Mouse (Mus musculus): ENCODE measurements around the gene Npw. TPM values are rescaled to one million over a fixed set of nuclear protein-coding genes. Genes with fewer than 3 reads are reported as not detected.
A peak's percentile ranks its signal among the peaks of the same experiment; 100 is the strongest.

Npw gene
- polyA plus RNA-seq, 1 experiment: 0.71 TPM

GRCm38 (mm10) chr17:24648731-24649377 lies 9.4 kb downstream of the Npw start:
- Histone ChIP-seq H3K27ac (ENCODE audit: insufficient read depth, low read length) (no peak overlapping the region; the same call in 1 of the 2 replicates), H3K36me3 (ENCODE audit: control insufficient read depth, insufficient read depth, low read length) (no peaks in the 10 kb centered on the region), H3K4me1 (ENCODE audit: control insufficient read depth, insufficient read depth, insufficient read length) (peaks cover 4% of the 10 kb centered on the region), H3K4me3 (ENCODE audit: extremely low read depth, insufficient read depth, insufficient read length) (no peak overlapping the region), H3K27me3 (ENCODE audit: control insufficient read depth, insufficient read depth, low read length) (peaks cover 8% of the 10 kb centered on the region)
- no peak for DNase-seq (ENCODE audit: low read depth in 1 of 2, low spot score in 2 of 2)
- no peak for TF ChIP-seq POLR2A (IDR thresholded peaks at IDR 0.05; ENCODE audit: low read depth, low read length)
- no peak for TF ChIP-seq CTCF (IDR thresholded peaks at IDR 0.05; ENCODE audit: extremely low read depth, insufficient read depth, insufficient read length, insufficient replicate concordance)
- 78% methylated on average over 10 of the region's 10 CpGs for WGBS

- peaks cover 8% of the 10 kb centered on the region for H3K27me3 ChIP-seq (ENCODE audit: control insufficient read depth, insufficient read depth, low read length)
- H3K36me3 ChIP-seq (ENCODE audit: control insufficient read depth, insufficient read depth, low read length): no peaks in the 10 kb centered on the region
- H3K4me1 ChIP-seq (ENCODE audit: control insufficient read depth, insufficient read depth, insufficient read length): peaks cover 4% of the 10 kb centered on the region
- H3K27ac ChIP-seq (ENCODE audit: insufficient read depth, low read length): no peak overlapping the region; the same call in 1 of the 2 replicates
- H3K4me3 ChIP-seq (ENCODE audit: extremely low read depth, insufficient read depth, insufficient read length): no peak overlapping the region
- TF ChIP-seq CTCF (IDR thresholded peaks at IDR 0.05; ENCODE audit: extremely low read depth, insufficient read depth, insufficient read length, insufficient replicate concordance) (no peak), POLR2A (IDR thresholded peaks at IDR 0.05; ENCODE audit: low read depth, low read length) (no peak)
- no peak for DNase-seq (ENCODE audit: low read depth in 1 of 2, low spot score in 2 of 2)
- 88% methylated on average over 11 of the region's 11 CpGs for WGBS
Observed at GRCm38 (mm10) chr17:24647493-24647892, 10.8 kb downstream of the Npw start.

- H3K4me3 ChIP-seq (ENCODE audit: extremely low read depth, insufficient read depth, insufficient read length): no peak overlapping the region
- H3K27me3 ChIP-seq (ENCODE audit: control insufficient read depth, insufficient read depth, low read length): peaks cover 8% of the 10 kb centered on the region
- H3K36me3 ChIP-seq (ENCODE audit: control insufficient read depth, insufficient read depth, low read length): no peaks in the 10 kb centered on the region
- peaks cover 4% of the 10 kb centered on the region for H3K4me1 ChIP-seq (ENCODE audit: control insufficient read depth, insufficient read depth, insufficient read length)
- TF ChIP-seq POLR2A (IDR thresholded peaks at IDR 0.05; ENCODE audit: low read depth, low read length) (no peak), CTCF (IDR thresholded peaks at IDR 0.05; ENCODE audit: extremely low read depth, insufficient read depth, insufficient read length, insufficient replicate concordance) (no peak)
- no peak overlapping the region for H3K27ac ChIP-seq (ENCODE audit: insufficient read depth, low read length)
- no peak for DNase-seq (ENCODE audit: low read depth in 1 of 2, low spot score in 2 of 2)
- WGBS: 84% methylated on average over 4 of the region's 4 CpGs
Observed at GRCm38 (mm10) chr17:24646381-24646780, 11.9 kb downstream of the Npw start.

- TF ChIP-seq POLR2A (IDR thresholded peaks at IDR 0.05; ENCODE audit: low read depth, low read length) (no peak), CTCF (IDR thresholded peaks at IDR 0.05; ENCODE audit: extremely low read depth, insufficient read depth, insufficient read length, insufficient replicate concordance) (no peak)
- 92% methylated on average over 3 of the region's 3 CpGs for WGBS
- Histone ChIP-seq H3K36me3 (ENCODE audit: control insufficient read depth, insufficient read depth, low read length) (no peaks in the 10 kb centered on the region), H3K27ac (ENCODE audit: insufficient read depth, low read length) (peak overlapping the region; percentile 17; the same call in 1 of the 2 replicates), H3K4me3 (ENCODE audit: extremely low read depth, insufficient read depth, insufficient read length) (no peak overlapping the region), H3K27me3 (ENCODE audit: control insufficient read depth, insufficient read depth, low read length) (peaks cover 8% of the 10 kb centered on the region), H3K4me1 (ENCODE audit: control insufficient read depth, insufficient read depth, insufficient read length) (peaks cover 4% of the 10 kb centered on the region)
- no peak for DNase-seq (ENCODE audit: low read depth in 1 of 2, low spot score in 2 of 2)
Observed at GRCm38 (mm10) chr17:24645916-24646315, 12.3 kb downstream of the Npw start.

- Histone ChIP-seq H3K4me1 (ENCODE audit: control insufficient read depth, insufficient read depth, insufficient read length) (peaks cover 4% of the 10 kb centered on the region), H3K27ac (ENCODE audit: insufficient read depth, low read length) (peak overlapping the region; percentile 69), H3K27me3 (ENCODE audit: control insufficient read depth, insufficient read depth, low read length) (peaks cover 4% of the 10 kb centered on the region; the same call in 1 of the 2 replicates), H3K36me3 (ENCODE audit: control insufficient read depth, insufficient read depth, low read length) (no peaks in the 10 kb centered on the region), H3K4me3 (ENCODE audit: extremely low read depth, insufficient read depth, insufficient read length) (no peak overlapping the region)
- no peak for DNase-seq (ENCODE audit: low read depth in 1 of 2, low spot score in 2 of 2)
- no peak for TF ChIP-seq CTCF (IDR thresholded peaks at IDR 0.05; ENCODE audit: extremely low read depth, insufficient read depth, insufficient read length, insufficient replicate concordance)
- no peak for TF ChIP-seq POLR2A (IDR thresholded peaks at IDR 0.05; ENCODE audit: low read depth, low read length)
- 78% methylated on average over 9 of the region's 9 CpGs for WGBS
Observed at GRCm38 (mm10) chr17:24644875-24645721, 13.2 kb downstream of the Npw start.

- H3K36me3 ChIP-seq (ENCODE audit: control insufficient read depth, insufficient read depth, low read length): no peaks in the 10 kb centered on the region
- no peak for DNase-seq (ENCODE audit: low read depth in 1 of 2, low spot score in 2 of 2)
- H3K27ac ChIP-seq (ENCODE audit: insufficient read depth, low read length): peak overlapping the region; percentile 69
- H3K4me1 ChIP-seq (ENCODE audit: control insufficient read depth, insufficient read depth, insufficient read length): no peaks in the 10 kb centered on the region; the same call in 1 of the 2 replicates
- no peak for TF ChIP-seq CTCF (IDR thresholded peaks at IDR 0.05; ENCODE audit: extremely low read depth, insufficient read depth, insufficient read length, insufficient replicate concordance)
- TF ChIP-seq POLR2A (IDR thresholded peaks at IDR 0.05; ENCODE audit: low read depth, low read length): no peak
- no peaks in the 10 kb centered on the region for H3K27me3 ChIP-seq (ENCODE audit: control insufficient read depth, insufficient read depth, low read length)
- WGBS: 59% methylated on average over 7 of the region's 7 CpGs
- H3K4me3 ChIP-seq (ENCODE audit: extremely low read depth, insufficient read depth, insufficient read length): no peak overlapping the region
Observed at GRCm38 (mm10) chr17:24644030-24644715, 14.1 kb downstream of the Npw start.

Measured in spleen, adult 2 months (tissue).